Mouse (Mus musculus) retina, adult 2 months (tissue): ENCODE measurements around the gene Rsu1.
A peak's percentile ranks its signal among the peaks of the same experiment; 100 is the strongest.

Experiments
- DNase-seq: peaks from one replicate; pipeline ENCODE4 v3.0.0-alpha.2; 2012; ENCODE audit warnings: low read depth, low spot score

Gene Rsu1

DNA sequence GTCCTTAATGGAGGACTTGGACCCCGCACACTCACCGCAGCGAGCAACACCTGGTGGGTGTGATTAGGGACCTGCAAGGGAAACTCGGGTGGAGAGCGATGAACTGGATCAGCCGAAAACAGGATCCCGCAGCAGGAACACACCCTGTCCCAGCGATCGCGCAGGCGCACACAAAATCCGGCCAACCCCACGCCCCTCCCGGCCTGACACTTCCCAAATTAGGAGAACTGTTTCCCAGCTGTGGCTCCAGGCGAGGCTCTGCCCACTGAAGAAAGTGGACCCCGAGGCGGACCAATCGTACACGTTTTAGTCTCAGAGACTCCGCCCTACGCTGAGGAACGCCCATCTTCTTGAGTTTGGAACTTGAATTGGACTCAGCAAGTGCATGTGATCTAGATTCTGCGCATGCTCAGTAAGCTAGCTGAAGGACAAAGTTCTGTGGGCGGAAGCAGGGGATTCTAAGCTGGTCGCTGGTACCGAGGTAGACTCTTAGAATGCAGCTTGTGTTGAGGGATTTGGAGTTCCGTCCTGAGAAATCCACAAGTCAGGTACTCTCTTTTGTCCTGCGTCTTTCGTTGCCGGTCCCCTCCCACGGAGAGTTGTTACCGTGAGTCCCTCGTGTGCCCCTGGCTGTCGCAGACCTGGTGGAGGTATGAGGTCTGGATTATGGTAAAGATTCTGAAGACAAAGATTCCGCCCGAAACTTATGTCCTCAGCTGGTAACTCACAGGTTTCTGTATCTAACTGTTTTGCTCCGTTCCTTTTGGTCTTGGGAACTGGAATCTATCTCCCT, at the start of gene Rsu1:
Gene Rsu1, minus strand, starts transcription at position 251 of the 793 bp plus-strand sequence.
- DNase-seq = peak; percentile 92

DNA sequence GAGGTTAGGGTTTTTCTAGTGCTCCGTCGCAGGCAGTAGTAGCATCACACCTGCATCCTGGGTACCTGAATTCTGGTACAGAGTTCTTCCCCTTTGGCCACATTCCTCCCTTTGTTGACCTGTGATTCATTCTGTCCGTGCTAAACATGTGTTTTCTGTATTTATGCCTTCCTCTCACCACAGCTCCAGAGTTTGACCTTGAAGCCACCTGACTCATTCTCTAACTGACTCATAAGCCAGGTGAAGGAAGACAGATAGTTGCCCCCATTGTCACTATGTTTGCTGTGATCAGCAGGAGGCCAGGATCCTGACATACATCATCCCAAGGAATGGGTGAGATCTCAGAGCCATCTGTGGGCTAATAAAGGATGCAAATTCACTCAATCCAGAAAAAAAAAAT, 32.2 kb upstream of the Rsu1 start:
- no peak for DNase-seq

DNA sequence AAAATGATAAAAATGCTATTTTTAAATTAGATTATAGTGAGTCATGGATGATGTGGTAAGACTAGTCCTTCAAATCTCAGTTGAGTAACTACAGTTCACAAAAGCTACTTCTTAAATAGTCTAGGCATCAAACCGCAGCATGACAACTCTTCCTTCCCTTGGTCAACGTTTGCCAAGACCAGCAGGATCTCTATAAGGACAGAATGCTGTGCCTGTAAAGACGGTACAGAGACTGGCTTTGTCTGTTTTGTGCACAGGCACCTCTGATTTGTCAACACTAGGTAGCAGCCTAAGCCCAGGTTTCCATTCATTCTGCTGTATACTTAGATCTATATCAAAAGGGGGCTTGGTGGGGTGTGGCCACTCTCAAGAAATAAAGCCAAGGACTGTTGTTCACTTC, 27.8 kb upstream of the Rsu1 start:
- no peak for DNase-seq

GRCm38 (mm10) chr2:13297733-13298132, 26.5 kb upstream of the Rsu1 start:
- no peak for DNase-seq

GRCm38 (mm10) chr2:13290661-13291060, 19.4 kb upstream of the Rsu1 start:
- DNase-seq = no peak

DNA sequence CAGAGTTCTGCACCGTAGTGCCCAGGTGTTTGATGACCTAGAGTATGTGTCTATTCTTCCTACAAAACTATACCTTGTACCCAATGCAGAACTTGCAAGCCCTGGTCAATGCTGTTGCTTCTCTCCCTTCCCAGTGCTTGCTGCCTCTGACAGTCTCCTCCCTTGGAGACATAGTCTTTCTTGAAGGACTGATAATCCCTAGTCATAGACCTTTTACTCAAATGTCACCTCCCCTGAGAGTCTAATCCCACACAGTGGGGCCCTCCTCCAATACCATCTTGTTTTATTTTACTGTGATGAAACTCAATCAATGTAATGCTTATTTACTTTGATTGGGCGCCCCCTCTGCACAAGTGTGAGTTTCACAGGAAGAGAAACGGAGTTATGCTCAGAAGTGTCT, 18.9 kb upstream of the Rsu1 start:
- DNase-seq = no peak

GRCm38 (mm10) chr2:13278114-13278862, 7.1 kb upstream of the Rsu1 start:
- no peak for DNase-seq

DNA sequence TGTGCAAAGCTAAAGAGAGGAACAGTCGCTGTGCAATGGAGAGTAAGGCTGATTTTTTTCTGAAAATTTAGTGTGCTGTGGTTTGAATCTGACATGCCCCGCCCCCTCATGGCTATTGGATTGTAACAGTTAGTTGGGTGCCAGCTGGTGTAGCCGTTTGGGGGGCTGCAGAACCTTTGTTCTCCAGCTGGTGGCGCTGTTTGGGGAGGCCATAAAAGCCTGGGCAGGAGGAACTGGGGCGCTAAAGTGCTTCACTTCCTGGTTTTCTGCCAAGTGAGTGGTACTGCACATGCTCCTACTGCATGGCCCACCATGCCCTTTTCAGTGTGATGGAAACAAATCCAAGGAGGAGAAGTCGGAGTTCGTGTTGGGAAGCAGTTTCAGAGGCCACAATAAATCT, 4.7 kb upstream of the Rsu1 start:
- DNase-seq = no peak

GRCm38 (mm10) chr2:13270736-13271135, 479 bp downstream of the Rsu1 start:
- peak; percentile 1 for DNase-seq

- no peak for DNase-seq
Observed at GRCm38 (mm10) chr2:13268681-13269293, 2.4 kb downstream of the Rsu1 start.

GRCm38 (mm10) chr2:13264875-13265274, 6.3 kb downstream of the Rsu1 start:
- DNase-seq = peak; percentile 25

DNA sequence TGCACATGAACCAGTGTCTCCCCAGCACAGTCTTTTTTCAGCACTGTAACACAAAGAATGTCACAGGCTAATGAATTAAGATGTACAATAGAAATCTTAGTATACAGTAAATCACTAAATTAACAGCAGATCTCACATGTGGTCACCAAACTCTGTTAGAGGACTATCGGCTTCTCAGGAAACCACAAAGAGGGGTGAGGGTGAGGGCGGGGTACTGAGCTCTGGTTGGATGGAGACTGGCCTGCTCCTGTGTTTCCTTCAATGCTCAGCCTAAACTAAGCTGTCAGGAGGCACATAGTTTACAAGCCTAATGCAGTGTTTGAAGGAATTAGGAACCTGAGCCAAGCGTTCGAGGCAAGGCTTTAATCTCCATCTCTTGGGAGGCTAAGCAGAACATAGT, 8.1 kb downstream of the Rsu1 start:
- no peak for DNase-seq

DNA sequence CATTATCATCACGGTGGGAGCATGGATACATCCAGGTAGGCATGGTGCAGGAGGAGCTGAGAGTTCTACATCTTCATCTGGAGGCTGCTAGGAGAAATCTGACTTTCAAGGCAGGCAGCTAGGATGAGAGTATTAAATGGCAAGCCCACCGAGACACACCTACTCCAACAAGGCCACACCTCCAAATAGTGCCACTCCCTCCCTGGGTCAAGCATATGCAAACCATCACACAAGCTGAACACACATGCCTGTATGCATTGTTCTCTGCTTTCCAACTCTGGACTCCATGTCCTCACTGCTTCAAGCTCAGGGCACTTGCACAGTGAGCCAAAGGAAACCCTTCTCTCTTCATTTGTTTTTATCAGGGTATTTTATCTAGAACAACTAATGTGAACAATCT, 12.6 kb downstream of the Rsu1 start:
- no peak for DNase-seq

GRCm38 (mm10) chr2:13240711-13241110, 30.5 kb downstream of the Rsu1 start:
- DNase-seq = no peak

DNA sequence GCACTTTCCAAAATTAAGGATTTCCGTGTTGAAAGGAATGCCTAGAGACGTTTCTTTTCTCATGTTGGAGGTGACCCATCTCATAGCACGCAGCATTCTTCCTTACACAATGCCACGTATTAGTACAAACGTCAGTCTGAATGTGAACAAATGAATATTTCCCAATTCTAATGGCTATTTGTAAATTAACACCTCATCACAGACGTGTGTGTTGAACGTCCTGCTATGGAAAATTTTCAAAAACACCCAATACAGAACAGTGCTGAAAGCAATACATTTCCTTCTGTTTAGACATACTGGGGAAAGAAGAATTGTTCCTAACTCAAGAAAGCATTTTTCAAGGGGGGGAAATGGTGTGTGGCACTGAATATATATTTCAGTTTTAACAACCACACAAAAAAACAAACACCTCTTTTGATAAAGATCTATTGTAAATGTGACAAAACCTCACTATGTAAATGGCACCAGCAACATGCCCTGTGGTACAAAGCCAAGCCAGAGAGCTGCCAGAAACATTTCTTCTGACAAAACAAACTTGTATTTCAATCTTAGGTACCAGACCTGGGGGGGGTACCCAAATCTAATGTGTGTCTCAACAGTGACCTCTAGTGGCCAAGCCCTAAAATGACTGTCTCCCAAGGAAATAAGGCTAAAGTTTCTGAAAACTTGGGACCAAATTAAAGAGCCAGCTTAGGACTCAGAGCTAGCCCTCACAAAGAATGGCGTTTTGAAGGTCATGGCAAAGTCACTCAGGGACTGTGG, 33.9 kb downstream of the Rsu1 start:
- peak; percentile 54 for DNase-seq

DNA sequence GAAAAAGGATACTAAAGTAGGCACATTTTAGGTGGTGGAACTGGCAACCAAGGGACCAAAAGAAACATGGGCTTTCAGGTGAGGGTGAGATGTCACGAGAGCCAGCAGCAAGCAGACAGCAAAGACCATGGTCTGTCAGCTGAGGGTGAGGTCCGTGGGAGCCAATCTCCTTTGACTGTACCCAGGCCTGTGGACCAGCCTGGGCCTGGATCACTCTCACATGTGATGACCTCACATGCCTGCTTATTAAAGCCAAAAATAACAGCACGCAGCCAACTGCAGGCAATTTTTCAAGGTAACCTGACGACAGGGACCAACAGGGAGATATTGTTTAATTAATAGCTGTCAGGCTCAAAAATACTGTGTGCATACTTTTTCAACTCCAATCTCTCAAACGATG, 35.5 kb downstream of the Rsu1 start:
- DNase-seq = no peak

DNA sequence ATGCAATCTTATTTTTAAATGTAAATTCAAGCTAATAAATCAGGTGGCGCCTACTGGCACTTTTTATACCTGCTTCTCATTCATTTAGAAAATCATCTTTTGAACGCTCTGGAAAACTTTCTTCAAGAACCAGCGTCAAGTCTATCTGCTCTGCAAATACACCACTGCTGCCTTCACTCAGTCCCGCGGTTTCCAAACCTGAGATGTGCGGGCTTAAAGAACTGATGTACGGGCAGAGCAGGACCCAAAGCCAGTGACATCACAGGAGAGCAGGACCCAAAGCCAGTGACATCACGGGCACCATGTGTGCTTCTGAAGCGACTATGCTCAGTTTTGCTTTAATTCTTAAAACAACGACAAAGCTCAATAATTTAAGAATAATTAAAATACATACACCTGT, 36.4 kb downstream of the Rsu1 start:
- no peak for DNase-seq

DNA sequence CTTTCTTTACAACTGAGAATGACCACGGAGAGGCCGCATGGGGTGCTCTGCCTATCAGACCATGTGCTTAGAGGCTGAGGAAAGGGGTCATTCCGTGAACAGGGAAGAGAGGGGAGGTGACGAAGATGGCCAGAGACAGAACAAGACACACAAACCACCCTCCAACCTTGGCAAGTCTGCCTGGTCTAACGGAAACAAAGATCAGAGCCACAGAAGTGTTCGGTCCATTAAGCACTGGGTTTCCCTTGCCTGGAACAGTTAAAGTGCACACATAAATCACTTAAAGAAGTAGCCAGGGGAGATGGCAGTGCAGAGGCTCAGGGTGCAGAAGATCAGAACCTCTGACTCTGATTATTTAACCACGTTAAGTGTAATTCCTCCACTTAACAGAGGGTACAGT, 37.3 kb downstream of the Rsu1 start:
- no peak for DNase-seq

GRCm38 (mm10) chr2:13233254-13233835, 37.9 kb downstream of the Rsu1 start:
- DNase-seq = no peak

DNA sequence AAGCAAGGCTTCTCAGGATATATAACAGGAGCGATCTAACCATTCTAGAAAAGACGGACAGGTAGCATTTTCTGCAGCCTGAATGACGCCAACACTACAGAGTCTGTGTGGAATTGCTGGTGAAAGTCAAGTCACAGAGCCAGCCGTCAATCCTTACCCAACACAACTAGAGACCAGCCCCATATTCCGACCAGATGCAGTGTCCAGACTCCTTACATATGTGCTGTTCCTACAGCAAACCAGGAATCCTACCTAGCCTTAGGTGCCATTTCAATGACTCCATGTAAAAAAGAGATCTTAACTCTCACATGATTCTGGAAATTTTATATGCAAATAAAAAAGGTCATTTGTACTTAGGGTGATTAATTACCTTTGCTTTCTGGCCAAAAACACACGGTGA, 38.9 kb downstream of the Rsu1 start:
- DNase-seq = no peak

DNA sequence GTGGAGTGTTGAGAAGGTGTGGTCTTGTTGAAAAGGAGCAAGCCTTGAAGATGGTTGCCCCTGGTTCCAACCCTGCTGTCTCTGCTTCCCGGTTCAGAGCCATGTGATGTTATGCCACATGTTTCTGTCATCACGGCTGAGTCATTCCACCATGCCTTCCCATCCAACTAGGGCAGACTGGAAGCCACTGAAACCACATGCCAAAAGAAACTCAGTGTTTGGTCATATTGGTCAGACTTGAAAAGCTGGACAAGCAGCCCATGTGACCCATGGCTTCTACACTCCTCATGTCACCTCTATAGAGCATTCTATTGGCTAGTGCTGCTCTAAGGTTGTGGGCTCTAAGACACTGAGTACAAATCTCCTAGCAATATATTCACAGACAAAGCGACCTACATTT, 41.5 kb downstream of the Rsu1 start:
- DNase-seq = no peak

- DNase-seq = no peak
Observed at GRCm38 (mm10) chr2:13226031-13226430, 45.2 kb downstream of the Rsu1 start.
